Mouse (Mus musculus) kidney, adult 2 months (tissue): Measurements from ENCODE around the gene 4933434E20Rik.

Experiments used
- CTCF ChIP-seq: fragments of 200-500 bp; conservative IDR thresholded peaks from 2 replicates; pipeline ENCODE4 v1.5.1; 2011; ENCODE audit warnings: low read depth, mild to moderate bottlenecking, control low read depth, low read length, moderate library complexity, mixed read lengths; ENCODE audit not compliant: insufficient read depth, insufficient read length
- POLR2A ChIP-seq: fragments of 200-500 bp; IDR thresholded peaks from one replicate; pipeline ENCODE4 v1.6.1; 2011; ENCODE audit warnings: low read depth, low read length, control low read depth

DNA sequence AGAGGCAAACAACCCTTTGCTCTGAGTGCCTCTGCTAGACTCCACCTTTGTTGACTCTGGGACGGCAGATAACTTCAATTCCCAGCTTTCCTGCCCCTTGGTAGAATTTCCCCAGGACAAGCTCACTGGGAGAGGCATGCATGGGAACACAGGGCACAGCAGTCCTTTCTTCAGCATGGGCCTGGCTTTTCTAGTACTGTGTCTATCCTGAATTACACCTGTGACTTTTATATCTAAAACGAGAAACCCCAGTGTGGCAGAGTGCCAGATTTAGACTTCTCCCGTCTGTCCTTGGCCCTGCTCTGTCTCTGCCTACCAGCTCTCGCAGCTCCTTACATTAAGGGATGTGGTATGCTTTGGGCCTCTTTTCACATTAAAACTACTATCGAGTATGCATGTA is 31.6 kb downstream of the 4933434E20Rik start:
- TF ChIP-seq POLR2A (no peak), CTCF (no peak)
